Mouse (Mus musculus): Measurements from ENCODE around the gene Apoa5.

DNA sequence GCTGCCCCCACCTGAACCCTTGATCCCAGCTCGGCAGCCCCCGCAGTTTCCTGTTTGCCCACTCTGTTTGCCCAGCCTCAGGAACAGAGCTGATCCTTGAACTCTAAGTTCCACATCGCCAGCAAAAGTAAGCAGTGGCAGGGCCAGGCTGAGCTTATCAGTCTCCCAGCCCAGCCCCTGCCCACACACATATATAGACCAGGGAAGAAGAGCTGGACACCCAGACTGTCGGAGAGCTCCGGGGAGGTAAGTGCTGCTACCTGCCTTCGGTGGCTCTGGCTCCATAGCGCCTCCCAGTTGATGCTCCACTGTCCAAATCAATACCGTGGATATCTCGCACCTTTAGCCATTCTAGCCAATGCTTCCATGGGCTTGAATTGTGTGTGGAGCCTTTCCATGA lies 39.9 kb upstream of the Apoa5 start, which contains the start of gene Apoa1:
- TF ChIP-seq CHD2 (IDR thresholded peaks at IDR 0.05; ENCODE audit: low read depth, low read length) = no peak
- TF ChIP-seq ZNF384 (IDR thresholded peaks at IDR 0.05; ENCODE audit: low read depth, low read length) = no peak
